Mouse (Mus musculus): Measurements from ENCODE around the gene Wnt3a. TPM values are rescaled to one million over a fixed set of nuclear protein-coding genes. Genes with fewer than 3 reads are reported as not detected.
"Not testable (repeated sequence)": the region's sequence is repeated elsewhere in the genome, so short reads cannot be mapped to it uniquely, and the experiment has no call there.

Gene Wnt3a
- total RNA-seq, 2 experiments from 2014 or later = not detected

DNA sequence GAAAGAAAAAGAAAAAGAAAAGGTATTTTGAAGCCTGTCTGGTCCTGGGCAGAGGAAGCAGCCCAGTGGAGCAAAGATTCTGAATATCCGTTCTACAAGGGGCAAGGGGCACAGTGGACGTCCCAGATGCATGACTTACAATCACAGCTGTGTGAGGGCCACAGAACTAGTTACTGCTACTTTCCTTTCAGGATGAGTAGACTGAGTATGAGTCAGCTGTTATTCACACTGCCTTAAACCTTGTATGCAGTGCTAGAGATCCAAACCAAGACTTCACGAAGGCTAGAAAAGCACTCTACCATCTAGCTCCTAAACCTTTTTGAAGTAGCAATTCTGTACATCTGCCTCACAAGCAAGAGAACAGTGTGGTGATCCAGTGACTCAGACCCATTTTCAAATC is 64.3 kb downstream of the Wnt3a start:
- TF ChIP-seq CTCF (IDR thresholded peaks at IDR 0.05) = no peak
- intact Hi-C loops (cut with DNase I) = loop anchor here (5.0 kb wide), 1 partner anchor 261 kb away; no protein-coding TSS in a partner anchor
- peak overlapping the region; percentile 95 for H3K4me3 ChIP-seq
- DNase-seq (ENCODE audit: extremely low spot score in 1 of 2, low spot score in 2 of 2) = no peak
- H3K27ac ChIP-seq = no peak overlapping the region

DNA sequence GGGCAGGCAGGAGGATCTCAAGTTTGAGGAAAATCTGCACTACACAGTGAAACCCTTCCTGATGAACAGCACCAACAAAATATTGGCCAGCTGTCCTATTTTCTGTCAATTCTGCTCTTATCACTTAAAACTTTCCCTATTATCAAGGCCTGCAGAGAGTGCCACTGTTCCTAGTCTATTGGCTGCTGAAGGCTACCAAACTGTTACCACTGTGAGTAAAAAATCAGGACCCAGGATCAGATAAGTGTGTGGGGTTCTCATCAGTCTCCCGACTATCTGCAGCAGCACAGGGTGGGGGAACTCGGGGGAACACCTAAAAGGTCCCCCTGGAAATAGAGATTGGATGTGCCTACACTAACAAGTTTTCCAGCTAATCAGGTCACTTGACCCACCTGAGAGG is 65.4 kb downstream of the Wnt3a start:
- intact Hi-C loops (cut with DNase I) = loop anchor here (5.0 kb wide), 1 partner anchor 262 kb away; no protein-coding TSS in a partner anchor
- no peak overlapping the region for H3K27ac ChIP-seq
- no peak overlapping the region for H3K4me3 ChIP-seq
- DNase-seq (ENCODE audit: extremely low spot score in 1 of 2, low spot score in 2 of 2) = no peak
- TF ChIP-seq CTCF (IDR thresholded peaks at IDR 0.05) = no peak

DNA sequence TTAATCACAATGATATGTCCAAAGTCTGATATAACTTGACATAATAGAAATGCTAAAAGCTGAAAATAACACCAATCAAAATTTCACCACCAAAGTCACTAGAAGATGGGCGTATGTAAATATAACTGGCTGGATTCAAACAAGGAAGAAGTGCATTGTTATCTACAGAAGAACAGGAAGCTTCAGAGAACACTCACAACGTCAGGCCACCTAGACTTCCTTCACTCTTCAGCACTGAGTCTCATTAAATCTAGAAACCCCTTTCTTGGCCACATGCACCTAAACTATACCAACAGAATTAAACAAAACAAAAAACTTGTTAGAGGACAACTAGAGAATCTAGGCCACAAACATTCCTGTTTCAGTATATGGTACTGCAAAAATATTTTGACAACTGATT is 66.1 kb downstream of the Wnt3a start:
- no peak overlapping the region for H3K27ac ChIP-seq
- no peak overlapping the region for H3K4me3 ChIP-seq
- no peak for DNase-seq (ENCODE audit: extremely low spot score in 1 of 2, low spot score in 2 of 2)
- TF ChIP-seq CTCF (IDR thresholded peaks at IDR 0.05) = no peak
- intact Hi-C loops (cut with DNase I) = no loop called here

DNA sequence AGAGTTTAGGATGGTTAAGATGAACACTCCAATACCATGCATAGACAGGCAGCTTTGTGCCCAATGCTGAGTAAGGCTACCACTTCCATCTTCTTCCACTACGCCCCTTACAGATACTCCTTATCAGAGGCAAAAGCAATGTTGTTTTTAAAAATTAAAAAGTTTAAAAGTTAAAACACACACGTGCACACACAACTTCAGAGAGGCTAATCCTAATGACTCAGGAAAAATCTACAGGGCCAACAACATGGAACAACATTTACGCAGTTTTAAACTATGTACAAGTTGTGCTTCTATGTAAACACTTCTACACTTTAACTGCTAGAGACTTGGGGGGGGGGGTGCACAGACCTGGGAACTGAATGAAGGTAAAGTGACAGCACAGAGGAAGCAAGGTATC is 66.5 kb downstream of the Wnt3a start:
- no peak overlapping the region for H3K27ac ChIP-seq
- no peak for DNase-seq (ENCODE audit: extremely low spot score in 1 of 2, low spot score in 2 of 2)
- H3K4me3 ChIP-seq = no peak overlapping the region
- TF ChIP-seq CTCF (IDR thresholded peaks at IDR 0.05) = no peak
- intact Hi-C loops (cut with DNase I) = no loop called here

DNA sequence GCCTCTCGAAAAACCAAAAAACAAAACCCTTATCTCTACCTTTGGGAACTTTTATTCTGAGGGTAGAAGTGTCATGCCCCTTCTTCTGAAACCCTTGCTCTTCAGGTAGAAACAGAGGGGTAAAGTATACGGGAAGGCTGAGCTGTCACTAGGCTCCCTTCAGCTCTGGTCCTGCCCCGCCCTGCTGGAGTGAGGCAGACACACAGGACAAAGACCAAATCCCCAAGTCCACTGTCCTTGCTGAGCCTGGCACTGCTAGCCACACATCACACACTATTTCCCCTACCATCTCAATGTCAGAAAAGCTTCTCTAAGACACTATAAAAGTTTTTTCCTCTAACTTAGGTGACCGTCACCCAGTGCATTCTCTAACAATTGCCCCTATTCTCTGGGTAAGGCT is 68.2 kb downstream of the Wnt3a start:
- H3K4me3 ChIP-seq = no peak overlapping the region
- no peak for DNase-seq (ENCODE audit: extremely low spot score in 1 of 2, low spot score in 2 of 2)
- intact Hi-C loops (cut with DNase I) = no loop called here
- no peak overlapping the region for H3K27ac ChIP-seq
- TF ChIP-seq CTCF (IDR thresholded peaks at IDR 0.05) = no peak

DNA sequence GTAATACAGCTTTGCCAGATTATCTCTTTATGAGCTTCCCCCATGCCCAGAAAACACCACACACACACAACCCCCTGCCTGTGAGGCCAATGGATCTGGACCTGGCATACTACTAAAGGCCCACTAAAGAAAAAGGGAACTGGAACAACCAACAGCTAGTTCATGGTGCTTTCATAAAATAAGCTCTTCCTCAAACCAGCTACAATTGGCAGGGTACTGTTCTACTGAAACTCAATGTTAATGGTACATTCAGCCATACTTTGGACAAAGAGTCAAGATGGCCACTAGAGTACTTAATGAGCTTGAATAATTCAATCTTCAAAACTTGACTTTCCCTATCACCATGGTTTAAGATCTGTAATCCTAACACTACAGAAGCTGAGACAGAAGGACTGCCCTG is 68.9 kb downstream of the Wnt3a start:
- Histone ChIP-seq H3K4me3 (no peak overlapping the region), H3K27ac (no peak overlapping the region)
- no peak for TF ChIP-seq CTCF (IDR thresholded peaks at IDR 0.05)
- intact Hi-C loops (cut with DNase I) = no loop called here
- no peak for DNase-seq (ENCODE audit: extremely low spot score in 1 of 2, low spot score in 2 of 2)

DNA sequence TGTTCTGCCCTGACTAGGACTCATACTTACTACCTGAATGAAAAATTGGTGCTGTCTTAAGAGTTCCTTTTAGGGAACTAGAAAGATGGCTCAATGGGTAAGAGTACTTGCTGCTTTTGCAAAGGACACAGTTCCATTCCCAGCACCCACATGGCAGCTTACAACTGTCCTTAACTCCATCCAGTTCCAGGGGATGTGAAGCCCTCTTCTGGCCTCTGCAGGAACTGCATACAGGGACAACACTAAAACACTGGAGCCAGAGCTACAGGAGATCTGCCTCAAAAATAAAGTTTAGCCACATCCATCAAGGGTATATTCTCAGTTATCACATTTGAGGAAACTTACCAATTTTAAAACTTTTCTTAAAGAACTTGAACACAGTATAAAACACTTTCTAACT is 71.5 kb downstream of the Wnt3a start:
- Histone ChIP-seq H3K27ac (no peak overlapping the region), H3K4me3 (no peak overlapping the region)
- intact Hi-C loops (cut with DNase I) = no loop called here
- peak; percentile 56 for TF ChIP-seq CTCF (IDR thresholded peaks at IDR 0.05)
- DNase-seq (ENCODE audit: extremely low spot score in 1 of 2, low spot score in 2 of 2) = no peak

DNA sequence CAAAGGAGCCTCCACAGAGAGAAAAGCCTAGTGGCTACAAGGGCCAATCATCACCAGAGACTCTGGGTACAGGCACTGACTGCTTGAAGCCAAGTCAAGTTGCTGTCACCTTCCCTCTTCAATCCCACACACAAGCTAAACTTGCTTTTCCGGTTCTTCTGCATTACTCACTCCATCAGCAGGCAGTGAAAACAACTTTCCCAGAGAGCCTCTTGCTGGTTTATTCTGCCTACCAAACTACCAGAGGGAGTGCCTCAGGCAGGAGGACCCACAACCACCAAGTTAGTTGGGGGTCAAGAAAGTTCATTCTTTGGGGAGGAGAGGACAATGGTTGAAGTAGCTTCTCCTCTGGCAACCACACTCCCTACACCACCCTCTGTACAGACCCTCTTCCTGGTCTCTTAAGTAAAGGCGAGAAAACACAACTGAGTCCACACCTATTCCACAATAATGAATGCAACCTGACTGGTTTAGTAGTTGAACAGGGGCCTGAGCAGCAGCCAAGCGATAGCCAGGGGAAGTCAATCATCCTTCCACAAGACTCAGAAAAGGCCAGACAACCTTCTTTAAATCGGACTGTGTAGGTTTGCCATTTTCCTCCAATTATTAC is 72.1 kb downstream of the Wnt3a start:
- DNase-seq (ENCODE audit: extremely low spot score in 1 of 2, low spot score in 2 of 2) = no peak
- peak overlapping the region; percentile 66; the same call in 1 of the 2 replicates for H3K27ac ChIP-seq
- no peak overlapping the region for H3K4me3 ChIP-seq
- intact Hi-C loops (cut with DNase I) = no loop called here
- no peak for TF ChIP-seq CTCF (IDR thresholded peaks at IDR 0.05)

DNA sequence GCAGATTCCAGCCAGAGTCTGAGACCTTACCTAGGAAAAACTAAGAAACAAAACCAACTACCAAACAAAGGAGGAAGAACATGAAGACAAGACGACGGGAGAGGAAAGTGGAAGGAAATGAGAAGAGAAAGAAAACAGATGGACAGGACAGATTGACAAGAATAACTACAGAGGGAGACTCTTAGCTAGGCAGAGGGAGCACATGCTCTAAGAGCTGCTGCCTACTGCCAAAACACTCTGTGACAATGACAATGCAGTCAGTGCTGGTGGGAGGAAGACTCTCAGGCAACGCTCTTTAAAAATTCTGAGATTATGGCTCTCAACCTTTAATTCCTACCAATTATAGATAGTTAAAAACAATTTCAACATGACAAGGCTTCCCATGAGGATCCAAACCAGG is 73.6 kb downstream of the Wnt3a start:
- no peak for DNase-seq (ENCODE audit: extremely low spot score in 1 of 2, low spot score in 2 of 2)

DNA sequence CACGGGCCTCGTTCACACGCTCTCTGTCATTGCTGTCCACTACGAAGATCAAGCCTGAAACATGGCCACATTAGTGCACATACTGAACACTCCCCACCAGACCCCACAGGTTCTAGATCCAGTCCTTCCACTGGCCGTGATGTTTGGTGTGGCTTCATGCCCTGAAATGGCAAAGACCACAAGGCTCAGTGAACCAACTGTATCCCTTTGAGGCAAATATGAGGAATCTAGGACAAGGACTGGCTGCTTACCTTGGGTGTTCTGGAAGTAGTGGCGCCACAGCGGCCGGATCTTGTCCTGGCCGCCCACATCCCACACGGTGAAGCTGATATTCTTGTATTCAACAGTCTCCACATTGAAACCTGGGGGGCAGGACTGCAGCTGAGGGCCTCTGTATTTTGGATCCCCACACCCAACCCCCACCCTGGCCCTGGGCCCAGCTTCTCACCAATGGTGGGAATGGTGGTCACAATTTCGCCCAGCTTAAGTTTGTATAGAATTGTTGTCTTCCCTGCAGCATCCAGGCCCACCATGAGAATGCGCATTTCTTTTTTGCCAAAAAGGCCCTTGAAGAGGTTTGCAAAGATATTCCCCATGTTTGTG is 77.6 kb downstream of the Wnt3a start:
- intact Hi-C loops (cut with DNase I) = no loop called here
- H3K27ac ChIP-seq = 0 out of 2 replicates have a peak overlapping the region, but pooled peaks have one; percentile 34
- no peak for TF ChIP-seq CTCF (IDR thresholded peaks at IDR 0.05)

More for the DNA sequence above, 73.6 kb downstream of the Wnt3a start:
- no peak for TF ChIP-seq CTCF (IDR thresholded peaks at IDR 0.05)
- intact Hi-C loops (cut with DNase I) = no loop called here
- Histone ChIP-seq H3K27ac (peak overlapping the region; percentile 66), H3K4me3 (no peak overlapping the region)

DNA sequence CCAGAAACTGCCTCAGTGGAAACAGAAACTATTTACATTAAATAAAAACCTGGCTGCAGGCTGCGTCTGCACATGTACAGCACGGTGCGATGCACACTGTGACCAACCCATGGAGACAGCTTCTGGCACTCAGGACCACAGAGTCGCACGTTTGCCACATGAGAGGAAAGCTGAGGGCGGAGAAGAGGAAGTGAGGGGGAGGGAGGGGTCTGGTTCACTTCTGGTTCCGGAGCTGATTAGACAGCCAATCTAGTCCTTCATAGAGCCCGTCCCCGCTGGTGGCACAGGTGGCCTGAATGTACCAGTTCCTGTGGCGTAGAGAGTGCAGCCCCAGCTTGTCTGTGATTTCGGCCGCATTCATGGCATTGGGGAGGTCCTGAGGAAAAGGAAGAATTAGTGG is 78.2 kb downstream of the Wnt3a start:
- intact Hi-C loops (cut with DNase I); H3K4me3 ChIP-seq; H3K27ac ChIP-seq; DNase-seq (ENCODE audit: extremely low spot score in 1 of 2, low spot score in 2 of 2): not testable (repeated sequence)

More for the DNA sequence above, 77.6 kb downstream of the Wnt3a start:
- DNase-seq (ENCODE audit: extremely low spot score in 1 of 2, low spot score in 2 of 2) = no peak
- no peak overlapping the region for H3K4me3 ChIP-seq

DNA sequence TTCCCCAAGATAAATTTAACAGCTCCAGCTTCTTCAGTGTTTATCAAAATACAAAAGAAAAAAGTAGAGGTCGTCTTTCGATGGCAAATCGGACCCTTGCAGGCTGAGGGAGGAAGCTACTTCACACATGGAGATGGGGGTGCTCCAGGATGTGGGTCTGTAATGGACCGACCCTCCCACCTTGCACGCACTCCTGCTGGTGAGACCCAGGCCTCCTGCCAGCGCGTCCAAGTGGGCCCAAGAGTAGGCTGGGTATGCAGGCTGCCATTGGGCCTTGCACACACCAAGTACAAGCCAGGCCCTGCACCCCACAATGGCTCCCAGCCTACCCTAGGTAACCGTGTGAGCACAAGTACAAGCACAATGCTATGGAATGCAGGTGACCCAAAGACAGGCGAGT is 79.0 kb downstream of the Wnt3a start:
- intact Hi-C loops (cut with DNase I); H3K27ac ChIP-seq; H3K4me3 ChIP-seq; DNase-seq (ENCODE audit: extremely low spot score in 1 of 2, low spot score in 2 of 2): not testable (repeated sequence)

DNA sequence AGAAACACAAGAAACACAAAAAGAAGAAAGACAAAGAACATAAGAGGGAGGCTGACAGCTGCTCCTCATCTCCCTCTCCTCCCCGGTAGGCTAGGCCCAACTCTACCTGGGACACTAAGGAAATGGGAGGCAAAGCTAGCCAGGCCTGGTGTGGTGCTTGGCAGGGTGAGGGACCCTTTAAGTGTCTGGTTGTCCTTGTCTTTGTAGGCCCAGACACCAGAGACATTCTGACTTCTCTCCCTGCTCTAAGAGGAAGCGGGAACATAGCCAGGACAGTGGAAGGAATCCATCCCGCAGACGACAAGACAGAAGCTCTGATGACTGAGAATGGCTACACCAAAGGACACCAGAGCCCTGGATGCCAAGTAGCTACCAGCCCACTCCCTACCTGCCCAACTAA is 80.5 kb downstream of the Wnt3a start:
- TF ChIP-seq CTCF (IDR thresholded peaks at IDR 0.05) = no peak
- H3K27ac ChIP-seq = no peak overlapping the region
- no peak overlapping the region for H3K4me3 ChIP-seq
- intact Hi-C loops (cut with DNase I) = no loop called here
- DNase-seq (ENCODE audit: extremely low spot score in 1 of 2, low spot score in 2 of 2) = no peak
